Mouse (Mus musculus) intestine, postnatal 0 days (tissue): ENCODE data around the gene Dph5. TPM values are rescaled to one million over a fixed set of nuclear protein-coding genes. Genes with fewer than 3 reads are reported as not detected.

Experiments used
- ATAC-seq: fragments of 200-750 bp; cut with Nextera tagmentation; 2 replicates; pipeline ENCODE4 v1.8.0; 2017; ENCODE audit warnings: mild to moderate bottlenecking, moderate TSS enrichment, moderate library complexity
- H3K27ac ChIP-seq: fragments of 300-500 bp; sonication (generic); 2 replicates; pipeline ENCODE4 v1.5.1; 2014; ENCODE audit warnings: mild to moderate bottlenecking, low read depth, low read length, moderate library complexity
- H3K27me3 ChIP-seq: fragments of 300-500 bp; sonication (generic); replicated peaks from 2 replicates; pipeline ENCODE4 v1.6.1; 2014; ENCODE audit warnings: low read length, mixed read lengths; ENCODE audit not compliant: control insufficient read depth, insufficient read depth
- H3K36me3 ChIP-seq: fragments of 300-500 bp; sonication (generic); 2 replicates; pipeline ENCODE4 v1.6.1; 2014; ENCODE audit warnings: mild to moderate bottlenecking, moderate library complexity; ENCODE audit not compliant: control insufficient read depth, insufficient read depth
- H3K4me1 ChIP-seq: fragments of 300-500 bp; sonication (generic); replicated peaks from 2 replicates; pipeline ENCODE4 v1.6.1; 2014; ENCODE audit warnings: antibody characterized with exemption, low read length, mixed read lengths; ENCODE audit not compliant: control insufficient read depth, insufficient read depth
- H3K4me2 ChIP-seq: fragments of 300-500 bp; sonication (generic); replicated peaks from 2 replicates; pipeline ENCODE4 v1.6.1; 2014; ENCODE audit warnings: low read depth, mild to moderate bottlenecking, moderate library complexity
- H3K4me3 ChIP-seq: fragments of 300-500 bp; sonication (generic); 2 replicates; pipeline ENCODE4 v1.5.1; 2014; ENCODE audit warnings: low read depth, low read length
- H3K9ac ChIP-seq: fragments of 300-500 bp; sonication (generic); 2 replicates; pipeline ENCODE4 v1.6.1; 2014; ENCODE audit warnings: mild to moderate bottlenecking, low read depth, low read length
- H3K9me3 ChIP-seq: fragments of 300-500 bp; sonication (generic); 2 replicates; pipeline ENCODE4 v1.6.1; 2016; ENCODE audit warnings: mixed run types; ENCODE audit not compliant: control insufficient read depth
- CTCF ChIP-seq: sonication (generic); IDR thresholded peaks from 2 replicates; pipeline ENCODE4 v1.5.1; 2016; ENCODE audit warnings: low read depth, mild to moderate bottlenecking, control low read depth, antibody characterized with exemption, moderate library complexity
- WGBS: fragments of 180-500 bp; shearing (Covaris S2); extraction: QIAGEN DNeasy Blood & Tissue Kit; methylation state at CpG from one replicate; pipeline ENCODE4 v1.1.7; 2014; 5-methylcytosine and 5-hydroxymethylcytosine counted together
- polyA plus RNA-seq: library from polyadenylated mRNA; unstranded; fragments of >200 nt; fragmentation: Nextera tagmentation; extraction: Ambion mirVana; gene quantifications from 2 replicates; pipeline ENCODE4 v1.2.1, GENCODE M21; 2015

Gene Dph5
- polyA plus RNA-seq, 1 experiment from 2014 or later, result 14.0 TPM

DNA sequence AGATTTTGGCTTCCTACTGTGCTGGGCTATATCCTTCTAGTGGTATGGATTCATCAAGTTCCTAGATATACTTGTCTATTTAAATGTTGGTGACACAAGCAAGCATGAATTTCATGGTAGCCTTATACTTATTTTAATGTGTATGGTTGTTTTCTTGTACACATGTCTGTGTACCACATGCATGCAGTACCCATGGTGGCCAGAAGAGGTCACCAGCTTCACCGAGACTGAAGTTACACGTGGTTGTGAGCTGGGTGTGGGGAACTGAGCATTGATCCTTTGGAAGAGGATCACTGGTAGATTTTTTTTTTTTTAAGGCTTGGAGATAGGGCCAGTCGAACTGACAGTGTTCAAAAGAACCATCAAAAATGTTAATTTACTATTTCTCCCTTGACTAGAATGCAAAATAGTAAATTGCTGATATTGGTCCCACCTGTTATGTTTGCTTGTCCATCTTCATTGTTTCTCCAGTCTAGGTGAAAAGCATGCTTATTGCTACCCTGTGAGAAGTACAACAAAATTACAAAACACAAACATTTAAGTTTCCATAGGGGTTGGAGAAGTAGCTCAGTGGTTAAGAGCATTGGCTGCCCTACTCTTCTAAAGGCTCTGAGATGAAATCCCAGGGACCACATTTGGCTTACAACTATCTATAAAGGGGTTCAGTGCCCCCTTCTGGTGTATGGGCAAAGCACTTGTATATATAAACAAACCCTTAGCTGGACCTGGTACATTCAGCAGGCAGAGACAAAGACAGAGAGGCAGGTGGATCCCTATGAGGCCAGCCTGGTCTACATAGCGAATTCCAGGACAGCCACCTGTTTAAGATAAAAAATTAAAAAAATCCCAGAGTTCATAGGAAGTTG lies 49.3 kb downstream of the Dph5 start:
- no peaks in the 10 kb centered on the region for H3K27me3 ChIP-seq
- no peak for ATAC-seq
- no peak overlapping the region for H3K27ac ChIP-seq
- H3K4me2 ChIP-seq, result no peak overlapping the region
- no peaks in the 10 kb centered on the region for H3K9me3 ChIP-seq
- H3K4me3 ChIP-seq, result no peak overlapping the region
- WGBS, result 61% methylated on average over 4 of the region's 4 CpGs
- no peaks in the 10 kb centered on the region for H3K4me1 ChIP-seq
- peak; percentile 80 for TF ChIP-seq CTCF
- peaks cover 24% of the 10 kb centered on the region for H3K36me3 ChIP-seq
- no peak overlapping the region for H3K9ac ChIP-seq

DNA sequence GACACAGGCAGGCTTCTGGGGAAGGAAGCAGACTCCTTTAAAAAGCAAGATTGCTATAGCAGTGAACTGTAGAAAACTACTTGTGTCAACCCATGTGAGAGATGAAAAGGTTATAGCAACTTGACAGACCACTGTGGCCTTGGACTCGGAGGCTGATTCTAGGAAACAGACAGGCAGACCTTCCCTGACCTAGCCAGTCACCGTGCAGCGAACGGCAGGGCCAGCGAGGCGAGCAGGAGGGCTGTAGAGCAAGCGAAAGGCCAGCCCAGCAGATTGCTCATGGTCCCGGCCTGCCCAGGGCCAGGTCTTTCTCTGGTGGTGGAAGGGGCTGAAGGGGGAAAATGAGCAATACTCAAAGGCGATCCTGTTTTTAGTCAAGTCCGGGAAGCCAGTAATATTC lies 50.2 kb downstream of the Dph5 start:
- TF ChIP-seq CTCF, result no peak
- Histone ChIP-seq H3K27me3 (no peaks in the 10 kb centered on the region), H3K9me3 (no peaks in the 10 kb centered on the region), H3K4me3 (no peak overlapping the region), H3K4me1 (no peaks in the 10 kb centered on the region), H3K27ac (no peak overlapping the region), H3K9ac (no peak overlapping the region), H3K4me2 (no peak overlapping the region), H3K36me3 (peaks cover 31% of the 10 kb centered on the region)
- ATAC-seq, result no peak
- 89% methylated on average over 10 of the region's 10 CpGs for WGBS

DNA sequence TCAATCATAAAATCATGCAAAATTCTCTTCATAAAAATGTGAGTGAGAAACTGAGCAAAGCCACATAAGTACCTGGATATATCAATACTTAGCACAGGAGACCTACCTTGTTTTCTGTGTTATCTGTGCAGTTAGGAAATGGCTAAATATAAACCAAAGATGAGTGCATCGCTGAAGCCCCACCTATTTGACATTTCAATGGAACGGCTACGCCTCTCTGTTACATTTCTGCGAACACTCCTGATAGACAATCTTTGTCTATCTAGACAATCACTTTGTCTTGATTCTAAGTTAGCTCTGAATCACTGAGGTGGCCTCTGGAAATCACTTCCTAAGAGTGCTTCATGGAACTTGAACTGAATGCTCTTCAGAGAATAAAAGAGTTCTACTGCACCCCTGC lies 52.9 kb downstream of the Dph5 start:
- Histone ChIP-seq H3K4me2 (no peak overlapping the region), H3K27ac (no peak overlapping the region), H3K4me3 (no peak overlapping the region), H3K27me3 (no peaks in the 10 kb centered on the region), H3K9ac (no peak overlapping the region), H3K36me3 (peaks cover 41% of the 10 kb centered on the region), H3K9me3 (no peaks in the 10 kb centered on the region), H3K4me1 (no peaks in the 10 kb centered on the region)
- WGBS, result 87% methylated on average over 4 of the region's 4 CpGs
- ATAC-seq, result no peak
- no peak for TF ChIP-seq CTCF

DNA sequence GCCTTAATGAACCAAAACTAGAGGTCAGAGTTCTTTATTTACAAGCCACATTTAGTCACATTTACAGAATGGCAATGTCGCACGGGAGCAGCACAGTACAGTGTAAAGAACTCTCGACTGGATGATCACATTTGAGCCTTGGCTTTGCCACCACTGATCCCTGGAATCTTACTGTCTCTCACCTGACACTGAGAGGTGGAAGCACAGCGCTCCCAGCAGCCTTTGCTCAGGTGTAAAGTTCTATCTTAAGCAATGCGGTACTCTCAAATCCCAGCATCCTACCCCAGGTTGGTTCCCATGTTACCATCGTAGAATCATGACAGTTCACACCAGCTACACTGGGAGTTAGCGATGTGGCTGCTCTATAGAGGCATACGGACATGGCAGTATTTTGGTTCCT lies 53.8 kb downstream of the Dph5 start:
- Histone ChIP-seq H3K9ac (no peak overlapping the region), H3K4me3 (no peak overlapping the region), H3K36me3 (peaks cover 46% of the 10 kb centered on the region), H3K4me1 (no peaks in the 10 kb centered on the region), H3K27ac (no peak overlapping the region), H3K4me2 (no peak overlapping the region), H3K27me3 (no peaks in the 10 kb centered on the region), H3K9me3 (no peaks in the 10 kb centered on the region)
- WGBS, result 95% methylated on average over 8 of the region's 8 CpGs
- TF ChIP-seq CTCF, result no peak
- ATAC-seq, result no peak

DNA sequence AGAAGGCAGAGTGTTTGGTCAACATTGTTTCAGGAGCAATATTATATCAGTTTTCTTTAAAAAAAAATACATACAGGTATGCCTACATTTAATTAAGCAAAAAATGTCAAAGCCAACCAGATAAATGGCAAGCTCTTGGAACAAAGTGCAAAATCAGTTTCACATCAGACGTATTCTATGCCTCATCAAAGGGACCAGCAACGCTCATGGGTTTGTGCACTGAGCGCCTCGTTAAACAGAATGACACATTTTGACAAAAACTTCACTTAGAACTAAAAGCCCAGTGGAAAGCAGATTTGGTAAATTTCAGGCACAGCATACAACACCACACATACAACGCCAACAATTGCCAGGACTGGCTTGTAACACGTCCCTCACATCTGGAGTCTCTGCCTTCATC lies 56.7 kb downstream of the Dph5 start:
- Histone ChIP-seq H3K4me1 (no peaks in the 10 kb centered on the region), H3K4me2 (no peak overlapping the region), H3K9me3 (no peaks in the 10 kb centered on the region), H3K27me3 (no peaks in the 10 kb centered on the region), H3K36me3 (peaks cover 40% of the 10 kb centered on the region), H3K27ac (no peak overlapping the region), H3K9ac (no peak overlapping the region), H3K4me3 (no peak overlapping the region)
- TF ChIP-seq CTCF, result no peak
- WGBS, result 97% methylated on average over 6 of the region's 6 CpGs
- no peak for ATAC-seq

DNA sequence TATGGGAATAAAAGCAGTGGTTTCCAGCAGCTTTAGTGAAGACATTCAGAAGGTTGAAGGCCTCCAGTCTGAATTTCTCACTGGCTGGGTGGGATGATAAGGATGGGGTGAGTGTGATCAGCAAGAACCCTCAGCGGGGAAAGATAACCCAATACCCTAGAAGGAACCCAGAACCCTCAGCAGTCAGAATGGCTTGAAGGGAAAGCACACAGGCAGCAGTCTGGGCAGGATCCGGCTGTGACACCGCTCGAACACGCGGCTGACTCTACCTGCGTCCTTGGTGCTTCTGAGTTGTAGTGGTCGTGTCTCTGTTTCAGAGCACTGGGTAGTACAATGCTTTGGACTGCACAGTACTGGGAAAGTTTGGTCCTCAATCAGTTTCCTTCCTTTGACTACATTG lies 58.6 kb downstream of the Dph5 start:
- H3K4me2 ChIP-seq, result no peak overlapping the region
- no peaks in the 10 kb centered on the region for H3K9me3 ChIP-seq
- H3K36me3 ChIP-seq, result peaks cover 48% of the 10 kb centered on the region
- H3K4me3 ChIP-seq, result no peak overlapping the region
- TF ChIP-seq CTCF, result no peak
- no peak overlapping the region for H3K9ac ChIP-seq
- no peak overlapping the region for H3K27ac ChIP-seq
- no peaks in the 10 kb centered on the region for H3K4me1 ChIP-seq
- WGBS, result 93% methylated on average over 8 of the region's 8 CpGs
- ATAC-seq, result no peak
- no peaks in the 10 kb centered on the region for H3K27me3 ChIP-seq
